Mouse (Mus musculus) CH12.LX (cell line): ENCODE data around the gene Ctrb1. TPM values are rescaled to one million over a fixed set of nuclear protein-coding genes. Genes with fewer than 3 reads are reported as not detected.

ENCODE experiments used
- DNase-seq: peaks from one replicate; pipeline ENCODE4 v3.0.0-alpha.2; 2013; ENCODE audit errors: extremely low read depth
- H3K27ac ChIP-seq: 2 replicates; pipeline ENCODE4 v1.5.1; 2012; ENCODE audit warnings: low read depth, mild to moderate bottlenecking, control low read depth, moderate library complexity; ENCODE audit not compliant: insufficient read depth
- H3K27me3 ChIP-seq: replicated peaks from 2 replicates; pipeline ENCODE3; 2012; ENCODE audit warnings: inconsistent platforms
- H3K36me3 ChIP-seq, 2 experiments: replicated peaks in 1 of 2; 2 replicates each; pipeline versions ENCODE3 to v1.6.1; 2012; ENCODE audit warnings: inconsistent platforms in 1 of 2, low read length in 1 of 2, mild to moderate bottlenecking in 1 of 2, mixed read lengths in 1 of 2, moderate library complexity in 1 of 2; ENCODE audit not compliant: control insufficient read depth in 1 of 2, insufficient read depth in 1 of 2
- H3K4me1 ChIP-seq, 2 experiments: 2 replicates each; pipeline ENCODE4 v1.6.1; 2012; ENCODE audit warnings: inconsistent platforms in 1 of 2, moderate library complexity in 1 of 2; ENCODE audit not compliant: insufficient read depth in 2 of 2, control insufficient read depth in 1 of 2
- H3K4me2 ChIP-seq: 2 replicates; pipeline ENCODE4 v1.6.1; 2012; ENCODE audit warnings: low read depth, mild to moderate bottlenecking, control low read depth; ENCODE audit not compliant: poor library complexity, insufficient read depth, severe bottlenecking
- H3K4me3 ChIP-seq, 3 experiments: fragments of 150-350 bp in 1 of 3; sonication (generic) in 1 of 3; replicated peaks in 1 of 3; 2 replicates each; pipeline versions ENCODE3 to v1.5.1; 2011 to 2012; ENCODE audit warnings: low read depth in 2 of 3, low read length in 2 of 3, mild to moderate bottlenecking in 2 of 3, moderate library complexity in 2 of 3, control low read depth in 1 of 3, improper control_type of control experiment in 1 of 3, inconsistent platforms in 1 of 3, mixed read lengths in 1 of 3; ENCODE audit not compliant: poor library complexity in 1 of 3
- H3K79me2 ChIP-seq: replicated peaks from 2 replicates; pipeline ENCODE4 v1.6.1; 2012; ENCODE audit warnings: mild to moderate bottlenecking, moderate library complexity; ENCODE audit not compliant: control insufficient read depth, poor library complexity, insufficient read depth, severe bottlenecking; ENCODE audit errors: extremely low read depth
- H3K9ac ChIP-seq: 2 replicates; pipeline ENCODE4 v1.6.1; 2012; ENCODE audit warnings: low read depth, mild to moderate bottlenecking, control low read depth, moderate library complexity; ENCODE audit not compliant: insufficient read depth
- H3K9me3 ChIP-seq: replicated peaks from 2 replicates; pipeline ENCODE3; 2012; ENCODE audit warnings: low read length, inconsistent platforms, mixed read lengths
- CHD2 ChIP-seq: IDR thresholded peaks from 2 replicates; pipeline ENCODE4 v1.6.1; 2011; ENCODE audit warnings: low read length, improper control_type of control experiment
- CTCF ChIP-seq, 2 experiments: IDR thresholded peaks in 1 of 2; conservative IDR thresholded peaks in 1 of 2; 2 replicates each; pipeline ENCODE4 v1.5.1; 2011 to 2012; ENCODE audit warnings: low read depth in 2 of 2, low read length in 2 of 2, improper control_type of control experiment in 1 of 2, inconsistent platforms in 1 of 2, mild to moderate bottlenecking in 1 of 2, moderate library complexity in 1 of 2
- EP300 ChIP-seq: IDR thresholded peaks from 2 replicates; pipeline ENCODE4 v1.6.1; 2011; ENCODE audit warnings: low read length, improper control_type of control experiment
- ETS1 ChIP-seq: conservative IDR thresholded peaks from 2 replicates; pipeline ENCODE4 v1.6.1; 2012; ENCODE audit warnings: low read depth, mild to moderate bottlenecking, inconsistent platforms, low read length, improper control_type of control experiment, moderate library complexity
- GABPA ChIP-seq: IDR thresholded peaks from 2 replicates; pipeline ENCODE4 v1.6.1; 2012; ENCODE audit warnings: low read depth, low read length, improper control_type of control experiment, inconsistent platforms; ENCODE audit not compliant: insufficient replicate concordance
- HCFC1 ChIP-seq: IDR thresholded peaks from 2 replicates; pipeline ENCODE4 v1.6.1; 2012; ENCODE audit warnings: low read depth, mild to moderate bottlenecking, inconsistent platforms, low read length, improper control_type of control experiment
- IRF4 ChIP-seq: IDR thresholded peaks from 2 replicates; pipeline ENCODE4 v1.6.1; 2014; ENCODE audit warnings: low read depth, mild to moderate bottlenecking, inconsistent platforms, low read length, improper control_type of control experiment
- JUN ChIP-seq: IDR thresholded peaks from 2 replicates; pipeline ENCODE4 v1.6.1; 2011; ENCODE audit warnings: low read depth, mild to moderate bottlenecking, low read length, improper control_type of control experiment, moderate library complexity; ENCODE audit not compliant: insufficient read depth
- MAFK ChIP-seq: IDR thresholded peaks from 2 replicates; pipeline ENCODE4 v1.6.1; 2011; ENCODE audit warnings: low read length, improper control_type of control experiment; ENCODE audit not compliant: insufficient replicate concordance
- MYC ChIP-seq: IDR thresholded peaks from 2 replicates; pipeline ENCODE4 v1.6.1; 2011; ENCODE audit warnings: low read depth, mild to moderate bottlenecking, improper control_type of control experiment, low read length
- NELFE ChIP-seq: IDR thresholded peaks from 2 replicates; pipeline ENCODE4 v1.6.1; 2011; ENCODE audit warnings: low read depth, low read length, improper control_type of control experiment
- POLR2AphosphoS2 ChIP-seq: IDR thresholded peaks from 2 replicates; pipeline ENCODE4 v1.6.1; 2011; ENCODE audit warnings: low read depth, low read length, improper control_type of control experiment
- RAD21 ChIP-seq: IDR thresholded peaks from 2 replicates; pipeline ENCODE4 v1.6.1; 2011; ENCODE audit warnings: low read depth, mild to moderate bottlenecking, low read length, improper control_type of control experiment, moderate library complexity
- RCOR1 ChIP-seq: conservative IDR thresholded peaks from 2 replicates; pipeline ENCODE4 v1.6.1; 2012; ENCODE audit warnings: low read depth, mild to moderate bottlenecking, inconsistent platforms, low read length, improper control_type of control experiment
- SMC3 ChIP-seq: IDR thresholded peaks from 2 replicates; pipeline ENCODE4 v1.6.1; 2011; ENCODE audit warnings: low read depth, low read length, improper control_type of control experiment
- TCF12 ChIP-seq: IDR thresholded peaks from 2 replicates; pipeline ENCODE4 v1.6.1; 2014; ENCODE audit warnings: low read depth, mild to moderate bottlenecking, inconsistent platforms, low read length, improper control_type of control experiment
- USF2 ChIP-seq: conservative IDR thresholded peaks from 2 replicates; pipeline ENCODE4 v1.6.1; 2011; ENCODE audit warnings: low read depth, low read length, improper control_type of control experiment
- ZC3H11A ChIP-seq: IDR thresholded peaks from 2 replicates; pipeline ENCODE4 v1.6.1; 2012; ENCODE audit warnings: low read depth, mild to moderate bottlenecking, inconsistent platforms, low read length, improper control_type of control experiment
- ZKSCAN1 ChIP-seq: IDR thresholded peaks from 2 replicates; pipeline ENCODE4 v1.6.1; 2012; ENCODE audit warnings: low read depth, inconsistent platforms, low read length, improper control_type of control experiment, borderline replicate concordance
- ZMIZ1 ChIP-seq: IDR thresholded peaks from 2 replicates; pipeline ENCODE4 v1.6.1; 2012; ENCODE audit warnings: low read depth, mild to moderate bottlenecking, inconsistent platforms, low read length, improper control_type of control experiment
- dilution Hi-C: fragments of 300-500 bp; cut with MboI; formaldehyde crosslinking; loops from 2 replicates; pipeline ENCODE4 v1.14.3; 2020; ENCODE audit warnings: low sequenced_read_pairs; ENCODE audit not compliant: extremely low pct_unique_long_range_greater_than_20kb, extremely low pct_ligation_motif_present
- in situ Hi-C: fragments of 300-500 bp; cut with MboI; formaldehyde crosslinking; loops from 3 replicates; pipeline ENCODE4 v1.14.3; 2019; ENCODE audit warnings: low sequenced_read_pairs, low pct_ligation_motif_present, low pct_unique_long_range_greater_than_20kb, mixed read lengths
- polyA plus RNA-seq: library from polyadenylated mRNA; unstranded; fragments of >175 nt; gene quantifications from 2 replicates; pipeline ENCODE4 v1.2.1, GENCODE M21; 2012; ENCODE audit warnings: low read depth; ENCODE audit not compliant: insufficient read length
- total RNA-seq, 2 experiments: library from RNA; depleted of rRNA; stranded (reverse); fragments of 300-350 nt in 1 of 2; fragments of >200 nt in 1 of 2; gene quantifications; 2 replicates each; pipeline ENCODE4 v1.2.3; 2012 to 2014

Gene Ctrb1
- total and polyA plus RNA-seq, 3 experiments, result not detected

- H3K79me2 ChIP-seq, result no peaks in the 10 kb centered on the region
- H3K36me3 ChIP-seq, result no peaks in the 10 kb centered on the region
- H3K4me1 ChIP-seq, result no peaks in the 10 kb centered on the region
- DNase-seq, result no peak
- TF ChIP-seq TCF12, result no peak
- no peak for TF ChIP-seq RCOR1
- TF ChIP-seq IRF4, result no peak
- H3K4me3 ChIP-seq, result no peak overlapping the region
- H3K4me2 ChIP-seq, result no peak overlapping the region
- in situ Hi-C loops (no loop called here), dilution Hi-C loops (no loop called here)
- H3K27ac ChIP-seq, result no peak overlapping the region
- no peak overlapping the region for H3K9ac ChIP-seq
- H3K9me3 ChIP-seq, result peaks cover 8% of the 10 kb centered on the region
- peaks cover 10% of the 10 kb centered on the region for H3K27me3 ChIP-seq
Measured at GRCm38 (mm10) chr8:111678848-111679247, 12.0 kb downstream of the Ctrb1 start.

GRCm38 (mm10) chr8:111678111-111678510, 12.7 kb downstream of the Ctrb1 start:
- peak; percentile 64 for DNase-seq
- TF ChIP-seq USF2 (no peak), SMC3 (peak; percentile 79), POLR2AphosphoS2 (no peak), EP300 (no peak), MAFK (no peak), ZMIZ1 (no peak), GABPA (no peak), HCFC1 (no peak), CTCF (conservative IDR thresholded peaks at IDR 0.05 in 1 of 2, IDR thresholded peaks at IDR 0.05 in 1 of 2; ENCODE audit: low read depth in 2 of 2, low read length in 2 of 2) (peak; percentile 62 to 81), RAD21 (peak; percentile 80), MYC (no peak), NELFE (no peak), JUN (no peak), CHD2 (no peak), ZKSCAN1 (no peak), ETS1 (no peak), ZC3H11A (peak; percentile 20; the same call in 1 of the 2 replicates)
- TF ChIP-seq, all 38 proteins: peak for 4
- Histone ChIP-seq H3K27me3 (peaks cover 9% of the 10 kb centered on the region), H3K4me2 (no peak overlapping the region), H3K9me3 (peaks cover 8% of the 10 kb centered on the region), H3K4me3 (no peak overlapping the region), H3K27ac (no peak overlapping the region), H3K36me3 (no peaks in the 10 kb centered on the region), H3K79me2 (no peaks in the 10 kb centered on the region), H3K9ac (no peak overlapping the region), H3K4me1 (no peaks in the 10 kb centered on the region)
- dilution Hi-C loops (no loop called here), in situ Hi-C loops (no loop called here)
